Mouse (Mus musculus) spleen, postnatal 36 days (tissue): ENCODE results near the gene Tdp2.

Source experiments
- DNase-seq, 2 experiments: peaks; one replicate each; pipeline ENCODE4 v3.0.0; 2022; ENCODE audit warnings: low spot score in 2 of 2, mixed read lengths in 1 of 2

Tdp2 gene

GRCm38 (mm10) chr13:24831353-24832130, at the start of gene Tdp2, which contains the start of gene Acot13:
TSS of gene Tdp2 (plus strand) at chr13:24831679.
TSS of gene Acot13 (minus strand) at chr13:24831540.
- peak; percentile 94 to 96 for DNase-seq

GRCm38 (mm10) chr13:24781916-24782315, 49.6 kb upstream of the Tdp2 start:
- DNase-seq = no peak

DNA sequence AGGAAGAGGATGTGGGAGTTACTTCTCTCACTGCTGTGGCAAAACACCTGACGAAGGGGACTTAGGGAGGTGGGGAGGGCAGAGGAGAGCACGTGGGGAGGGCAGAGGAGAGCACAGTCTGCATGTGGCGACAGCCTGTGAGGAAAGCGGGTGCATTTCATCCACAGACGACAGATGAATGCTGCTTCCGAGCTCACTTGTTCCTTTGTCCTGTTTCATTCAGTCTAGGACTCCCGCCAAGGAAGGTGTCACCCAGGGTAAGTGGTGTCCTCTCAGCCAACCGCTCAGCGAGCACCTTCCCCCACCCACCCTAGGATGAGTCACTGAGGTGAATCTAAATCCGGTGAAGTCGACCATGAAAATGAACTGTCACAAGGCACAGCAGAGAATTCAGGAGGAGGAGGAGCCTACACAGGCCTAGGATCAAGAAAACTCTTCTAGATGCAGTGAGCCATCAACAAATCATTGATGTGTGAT, 45.4 kb upstream of the Tdp2 start:
- DNase-seq = peak; percentile 32

DNA sequence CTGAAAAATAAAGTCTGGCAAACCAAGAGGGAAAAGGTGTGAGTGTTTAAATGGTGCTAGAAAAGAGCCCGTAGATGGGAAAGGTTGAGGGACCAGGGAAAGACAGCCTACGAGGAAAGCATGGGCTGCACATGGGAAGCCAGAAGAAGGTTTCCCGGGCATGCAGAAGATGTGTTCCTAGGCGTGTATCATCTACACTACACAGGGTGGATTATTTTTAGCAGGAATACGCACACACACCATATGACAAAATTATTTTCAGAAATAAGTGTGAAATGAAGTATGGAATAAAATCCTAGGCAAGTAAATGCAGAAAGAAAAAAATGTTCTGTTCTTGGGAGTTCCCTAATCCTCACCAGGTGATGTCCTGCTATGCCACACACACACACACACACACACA, 44.0 kb upstream of the Tdp2 start:
- DNase-seq = no peak

GRCm38 (mm10) chr13:24791349-24791748, 40.1 kb upstream of the Tdp2 start:
- peak in 1 of 2 experiments; percentile 32 for DNase-seq

- no peak for DNase-seq
Measured at GRCm38 (mm10) chr13:24792411-24793045, 39.0 kb upstream of the Tdp2 start.

- no peak for DNase-seq
Measured at GRCm38 (mm10) chr13:24798686-24799085, 32.8 kb upstream of the Tdp2 start.

DNA sequence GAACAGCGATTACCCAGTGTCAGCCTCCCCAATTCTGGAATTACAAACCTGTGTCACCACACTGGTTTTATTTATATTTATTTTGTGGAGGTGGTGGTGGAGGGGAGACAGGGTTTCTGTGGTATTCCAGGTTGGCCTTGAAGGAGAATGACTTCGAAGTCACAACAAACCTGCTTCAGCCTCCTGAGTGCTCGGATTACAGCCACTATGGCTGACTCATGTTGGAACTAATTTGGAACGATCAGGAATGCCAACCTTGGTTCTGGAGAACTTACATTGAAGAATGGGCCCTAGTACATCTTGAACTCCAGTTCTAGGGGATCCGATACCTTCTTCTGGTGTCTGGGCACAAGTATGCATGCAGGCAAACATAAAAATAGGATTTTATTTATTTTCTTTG, 32.1 kb upstream of the Tdp2 start:
- no peak for DNase-seq

GRCm38 (mm10) chr13:24799925-24800673, 31.4 kb upstream of the Tdp2 start:
- DNase-seq = peak; percentile 16 to 34

GRCm38 (mm10) chr13:24800674-24801307, 30.7 kb upstream of the Tdp2 start:
- peak; percentile 98 to 99 for DNase-seq

DNA sequence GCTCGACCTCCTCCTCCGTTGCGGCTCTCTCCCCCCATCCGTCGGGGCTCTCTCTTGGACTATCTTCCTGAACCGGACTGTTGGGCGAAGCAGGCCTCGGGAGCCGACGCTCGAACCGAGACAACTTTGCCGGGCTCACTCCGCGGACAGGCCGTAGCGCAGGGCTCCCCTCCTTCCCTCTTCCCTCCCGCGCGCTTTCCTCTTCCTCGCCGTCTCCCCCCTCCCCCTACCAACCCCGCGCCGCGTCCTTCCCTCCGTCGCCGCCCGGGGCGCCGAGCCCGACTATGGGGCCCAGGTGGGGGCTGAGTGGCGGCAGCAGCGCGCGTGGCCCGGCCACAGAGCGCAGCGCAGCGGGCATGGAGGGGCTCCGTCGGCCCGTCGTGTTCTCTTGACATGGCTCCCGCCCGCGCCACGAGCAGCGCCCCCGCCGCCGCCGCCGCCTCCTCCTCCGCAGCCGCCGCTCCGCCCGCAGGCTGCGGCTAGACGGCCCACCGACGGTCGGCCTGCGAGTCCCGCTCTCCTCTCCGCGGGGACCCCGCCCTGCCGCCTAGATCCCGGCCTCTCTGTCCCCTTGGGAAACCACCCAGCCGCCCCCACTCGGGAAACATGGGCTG, 30.1 kb upstream of the Tdp2 start, which contains the start of gene BC005537:
BC005537 (plus strand) TSS at position 350 of the 614 bp plus-strand sequence.
- DNase-seq = peak; percentile 36 to 44

DNA sequence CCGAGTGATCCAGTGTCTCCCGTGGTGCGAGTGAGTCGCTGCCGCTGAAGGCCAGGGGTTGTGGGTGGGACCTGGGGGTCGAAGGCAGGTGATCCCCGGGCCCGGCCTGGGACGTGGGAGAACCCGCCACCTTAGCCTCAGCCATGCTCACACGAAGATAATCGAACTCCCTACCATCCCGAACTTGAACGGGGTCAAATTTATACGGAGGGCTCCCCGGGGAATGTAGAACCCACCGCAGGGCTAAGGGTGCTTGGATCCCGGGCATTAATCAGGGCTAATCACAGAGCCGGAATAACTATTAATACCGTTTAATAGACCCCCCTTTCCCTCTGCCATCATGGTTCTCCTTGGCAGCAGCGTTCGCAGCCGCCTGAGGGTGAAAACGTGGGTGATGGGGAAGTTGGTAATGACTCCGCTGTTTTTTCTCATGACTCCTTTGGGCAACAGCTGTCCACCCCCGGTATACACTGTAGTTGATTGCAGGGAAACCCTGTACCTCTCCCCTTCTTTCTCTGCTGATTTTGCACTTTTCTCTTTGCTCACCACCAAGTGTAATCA, 29.3 kb upstream of the Tdp2 start:
- DNase-seq = peak; percentile 54 to 61

- DNase-seq = no peak
Measured at GRCm38 (mm10) chr13:24803196-24803595, 28.3 kb upstream of the Tdp2 start.

- no peak for DNase-seq
Measured at GRCm38 (mm10) chr13:24806079-24806478, 25.4 kb upstream of the Tdp2 start.

DNA sequence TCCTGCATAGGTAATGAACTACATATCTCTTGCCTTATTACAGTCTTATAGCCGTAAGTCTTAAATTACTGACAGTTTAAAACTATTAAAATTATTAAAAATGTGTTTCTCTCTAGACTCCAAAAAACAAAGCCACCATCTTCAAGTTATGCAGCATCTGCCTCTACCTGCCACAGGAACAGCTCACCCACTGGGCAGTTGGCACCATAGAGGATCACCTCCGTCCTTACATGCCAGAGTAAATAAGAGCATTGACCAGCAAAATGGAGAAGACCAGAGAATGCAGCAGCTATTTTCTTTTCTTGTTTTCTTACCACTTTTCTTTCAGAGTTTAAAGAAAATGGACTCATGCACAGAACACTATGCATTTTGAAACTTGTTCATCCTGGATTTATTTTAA, 19.0 kb upstream of the Tdp2 start:
- no peak for DNase-seq

DNA sequence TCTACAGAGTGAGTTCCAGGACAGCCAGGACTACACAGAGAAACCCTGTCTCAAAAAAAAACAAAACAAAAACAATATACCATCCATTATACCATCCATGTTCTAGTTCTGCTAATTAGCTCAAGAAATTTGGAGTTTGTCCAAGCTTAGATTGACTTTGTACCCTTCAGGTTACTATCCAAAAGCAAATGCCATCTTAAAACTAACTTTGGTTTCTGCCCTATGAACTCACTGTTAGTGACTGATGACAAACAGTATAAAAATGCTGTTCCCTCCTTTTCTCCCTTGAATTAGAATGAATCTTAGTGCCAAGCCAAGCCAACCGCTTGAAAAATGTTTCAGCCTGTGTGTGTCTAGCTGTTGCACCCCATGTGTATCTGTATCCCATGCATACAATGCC, 16.9 kb upstream of the Tdp2 start:
- DNase-seq = no peak

GRCm38 (mm10) chr13:24816125-24817092, 15.1 kb upstream of the Tdp2 start:
- DNase-seq = no peak

GRCm38 (mm10) chr13:24819931-24820330, 11.5 kb upstream of the Tdp2 start:
- no peak for DNase-seq

- DNase-seq = no peak
Measured at GRCm38 (mm10) chr13:24822663-24823343, 8.7 kb upstream of the Tdp2 start.
